ENCODE assay signal across 8 mouse cellular contexts in genomic region chr7:144838522-144839503, GRCm38 (mm10). TPM values are rescaled to one million over a fixed set of nuclear protein-coding genes. Genes with fewer than 3 reads are reported as not detected.
DNase-seq lines count a peak whose midpoint lies in the region; ATAC-seq lines count a peak whose summit lies in the region.
"Had no signal": no experiment of that assay in that cellular context is flagged by ENCODE, and none has a peak within 500 bp of the region (broad histone marks: within the 10 kb centered on the region; RNA-seq: fewer than 3 reads in every experiment).

No protein-coding gene starts in this region.

- peak; percentile 46 for ATAC-seq in granulocyte monocyte progenitor cell, adult 5-6 weeks (replicated peaks; ENCODE audit: poor library complexity, severe bottlenecking)
- ATAC-seq in stomach, embryonic 16.5 days (ENCODE audit: insufficient read depth, low FRiP score): no peak

- H3K9me3 ChIP-seq in megakaryocyte, embryonic 14.5 days: no peaks in the 10 kb centered on the region
- H3K9me3 ChIP-seq in stomach, embryonic 16.5 days (replicated peaks; ENCODE audit: control insufficient read depth, low read length): no peaks in the 10 kb centered on the region

- under 1% methylated on average over 92 of the region's 94 CpGs for WGBS in stomach, embryonic 16.5 days

- peak overlapping the region; percentile 55 for H3K4me2 ChIP-seq in stomach, embryonic 16.5 days (ENCODE audit: low read depth, low read length)

- H3K9ac ChIP-seq in stomach, embryonic 16.5 days (ENCODE audit: low read length): 0 out of 2 replicates have a peak overlapping the region, but pooled peaks have one; percentile 12

- no peaks in the 10 kb centered on the region for H3K36me3 ChIP-seq in megakaryocyte, embryonic 14.5 days (replicated peaks; ENCODE audit: low read length)
- H3K36me3 ChIP-seq in stomach, embryonic 16.5 days (ENCODE audit: control insufficient read depth, insufficient read depth, low read length): no peaks in the 10 kb centered on the region

- H3K27ac ChIP-seq in stomach, embryonic 16.5 days (ENCODE audit: low read length): no peak overlapping the region

- peaks cover 97% of the 10 kb centered on the region for H3K27me3 ChIP-seq in megakaryocyte, embryonic 14.5 days (replicated peaks)
- H3K27me3 ChIP-seq in stomach, embryonic 16.5 days (ENCODE audit: control insufficient read depth, insufficient read depth, low read length): peaks cover 67% of the 10 kb centered on the region

- H3K4me3 ChIP-seq in megakaryocyte, embryonic 14.5 days (replicated peaks): peak overlapping the region; percentile 90
- H3K4me3 ChIP-seq in stomach, embryonic 16.5 days (replicated peaks; ENCODE audit: low read length): peak overlapping the region; percentile 45

- peak; percentile 5 for DNase-seq in layer of hippocampus, adult 11-12 months (ENCODE audit: low spot score)
- DNase-seq in layer of hippocampus, adult 9-11 months: no peak
- DNase-seq in embryo, embryonic 10 days (ENCODE audit: low spot score): peak; percentile 53
- no peak for DNase-seq in natural killer cell, adult 2 months (ENCODE audit: low spot score in 2 of 2)

- H3K4me1 ChIP-seq in megakaryocyte, embryonic 14.5 days: peaks cover 29% of the 10 kb centered on the region
- peaks cover 9% of the 10 kb centered on the region; the same call in 1 of the 2 replicates for H3K4me1 ChIP-seq in stomach, embryonic 16.5 days (ENCODE audit: control insufficient read depth, insufficient read depth, low read length)

RNA-seq across cellular contexts. Expression of gene Fgf3, which starts 0.9 kb away (rescaled TPM):
- 1.5 and 9.8 TPM in 2 replicates for total RNA-seq in granulocyte monocyte progenitor cell, adult 5-6 weeks (2014; fragmentation: Nextera tagmentation)
- 0.82 and 2.2 TPM in 2 replicates for total RNA-seq in granulocyte monocyte progenitor cell, adult 5-6 weeks (2017)
- 7.0 and 9.2 TPM in 2 replicates for polyA plus RNA-seq in megakaryocyte, embryonic 14.5 days (2012; ENCODE audit: insufficient read depth, low replicate concordance)
- polyA plus RNA-seq in stomach, embryonic 16.5 days (2015; fragmentation: Nextera tagmentation; extraction: Ambion mirVana): not detected in 2 replicates

RNA-seq across cellular contexts. Expression of gene Fgf4, which starts 8.4 kb away (rescaled TPM):
- not detected in 2 replicates for total RNA-seq in granulocyte monocyte progenitor cell, adult 5-6 weeks (2014; fragmentation: Nextera tagmentation)
- total RNA-seq in granulocyte monocyte progenitor cell, adult 5-6 weeks (2017): not detected in 2 replicates
- polyA plus RNA-seq in megakaryocyte, embryonic 14.5 days (2012; ENCODE audit: insufficient read depth, low replicate concordance): not detected in 2 replicates
- 0.08 TPM in 1 of 2 replicates, not detected in the other for polyA plus RNA-seq in stomach, embryonic 16.5 days (2015; fragmentation: Nextera tagmentation; extraction: Ambion mirVana)

RNA-seq across cellular contexts. Expression of gene Fgf15, which starts 57.5 kb away (rescaled TPM):
- total RNA-seq in granulocyte monocyte progenitor cell, adult 5-6 weeks (2014; fragmentation: Nextera tagmentation): not detected in 2 replicates
- 0.09 TPM in 1 of 2 replicates, not detected in the other for total RNA-seq in granulocyte monocyte progenitor cell, adult 5-6 weeks (2017)
- polyA plus RNA-seq in megakaryocyte, embryonic 14.5 days (2012; ENCODE audit: insufficient read depth, low replicate concordance): 1.3 TPM in 1 of 2 replicates, not detected in the other
- polyA plus RNA-seq in stomach, embryonic 16.5 days (2015; fragmentation: Nextera tagmentation; extraction: Ambion mirVana): not detected in 2 replicates
- total RNA-seq: neutrophil, adult 5-6 weeks had no signal

Comparison
In these comparisons a context has a peak if more than half of its experiments do, and no peak if none do; other contexts are left out.
1. DNase-seq: peak in layer of hippocampus, adult 11-12 months (single experiment) and embryo, embryonic 10 days (single experiment); none in layer of hippocampus, adult 9-11 months (single experiment) and natural killer cell, adult 2 months (0 of 2).